Mouse (Mus musculus): ENCODE measurements at regions not wholly inside any gene's neighbourhood (a gene's known extent, or its start where the extent isn't known, plus 50 kb on each side); places are given as distances from the start of the nearest gene placed in this dataset.
"Not testable (repeated sequence)": the region's sequence is repeated elsewhere in the genome, so short reads cannot be mapped to it uniquely, and the experiment has no call there.

DNA sequence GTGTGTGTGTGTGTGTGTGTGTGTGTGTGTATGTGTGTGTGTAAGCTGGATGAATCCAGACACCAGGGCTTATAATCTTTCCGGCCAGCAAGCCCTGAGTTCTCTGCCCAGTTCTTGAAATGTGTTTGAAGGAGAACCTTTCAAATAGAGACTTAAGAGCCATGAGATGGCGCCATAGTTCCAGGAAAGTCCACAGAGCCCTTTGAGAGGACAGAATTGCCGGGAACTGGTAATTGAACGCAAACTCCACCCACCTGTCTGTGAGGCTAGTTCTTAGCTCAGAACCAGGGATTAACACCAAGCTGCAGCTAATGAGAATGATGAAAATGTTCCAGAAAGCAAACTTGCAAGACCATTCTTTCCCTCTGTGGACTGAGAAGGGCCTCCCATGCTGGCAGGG lies 72.2 kb downstream of the Trim42 start:
- peak; percentile 37 to 70 for DNase-seq (ENCODE audit: low spot score in 2 of 2)

DNA sequence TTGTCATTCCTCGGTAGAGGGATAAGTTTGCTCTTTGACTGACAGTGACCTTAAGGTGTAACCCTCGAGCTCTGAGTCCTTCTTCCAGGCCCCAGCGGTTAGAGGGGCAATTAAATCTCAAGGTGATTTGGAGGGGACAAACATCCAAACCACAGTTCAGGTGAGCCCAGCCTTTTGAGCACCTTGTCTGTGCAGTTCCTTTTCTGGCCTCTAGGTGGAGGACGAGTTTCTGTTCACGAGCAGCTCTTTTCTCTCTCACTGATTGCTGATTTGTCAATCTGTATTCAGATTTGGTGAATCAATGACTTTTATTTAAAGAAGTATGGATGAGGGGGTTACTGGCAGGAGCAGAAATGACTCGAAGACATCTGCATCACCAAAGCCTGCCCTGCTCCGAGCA lies 74.0 kb downstream of the Trim42 start:
- DNase-seq (ENCODE audit: low spot score in 2 of 2) = peak in 1 of 2 experiments; percentile 47

DNA sequence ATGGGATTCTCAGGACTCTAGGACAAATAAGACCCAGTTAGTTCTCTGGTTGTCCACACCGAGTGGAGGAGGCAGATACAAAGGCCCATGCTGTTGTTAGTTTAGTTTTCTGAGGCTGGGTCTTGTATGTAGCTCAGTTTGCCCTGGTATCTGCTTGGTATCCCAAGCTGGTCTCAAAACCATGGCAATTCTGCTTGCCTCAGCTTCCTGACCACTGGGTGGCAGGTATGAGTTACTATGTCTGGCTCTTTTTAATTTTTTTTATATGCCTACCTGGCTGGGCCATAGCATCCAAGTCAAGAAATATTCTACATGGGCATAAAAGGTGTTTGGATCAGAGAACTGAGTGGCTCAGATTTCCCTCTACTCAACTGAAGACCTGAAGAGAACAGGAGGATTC lies 77.9 kb downstream of the Trim42 start:
- no peak for DNase-seq (ENCODE audit: low spot score in 2 of 2)

DNA sequence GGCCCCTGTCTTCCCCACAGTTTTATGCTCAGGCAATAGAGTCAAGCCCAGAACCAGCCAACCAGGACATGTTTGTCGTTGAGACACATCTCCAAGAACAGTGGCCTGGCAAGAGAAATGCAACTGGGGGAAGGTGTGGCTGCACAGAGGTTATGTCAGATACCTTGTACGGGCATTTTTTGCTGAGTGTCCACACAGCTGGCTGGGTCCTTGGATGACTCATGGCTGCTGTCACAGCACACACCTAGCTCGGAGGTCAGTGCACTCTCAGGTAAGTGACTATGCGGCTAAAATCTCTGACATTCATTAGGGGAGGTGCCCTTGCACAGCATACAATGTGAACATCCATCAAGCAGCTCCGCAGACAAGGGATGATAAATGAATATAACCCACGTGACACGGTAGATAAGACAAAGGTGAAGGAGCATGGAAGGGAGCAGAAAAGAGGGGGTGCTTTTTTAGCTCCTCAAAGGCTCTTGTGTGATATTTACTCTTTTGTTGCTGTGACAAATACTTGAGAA lies 85.4 kb downstream of the Trim42 start:
- DNase-seq (ENCODE audit: low spot score in 2 of 2) = no peak

DNA sequence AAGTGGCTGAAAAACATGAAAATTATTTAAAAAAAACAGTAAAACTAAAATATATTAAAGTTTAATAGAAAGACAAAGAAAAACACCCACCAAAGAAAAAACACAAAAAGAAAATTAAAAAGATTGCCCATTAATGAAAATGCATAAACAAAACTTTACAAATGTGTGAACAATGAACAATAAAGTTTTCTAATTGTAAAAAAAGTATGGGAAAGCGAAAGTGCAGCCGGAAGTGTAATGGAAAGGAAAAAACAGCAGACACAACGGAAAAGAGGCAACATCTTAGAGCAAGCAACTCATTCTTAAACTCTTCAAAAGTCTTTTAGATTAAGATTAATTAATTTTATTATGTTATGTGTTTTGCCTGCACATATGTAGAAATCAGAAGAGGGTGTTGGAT lies 87.7 kb downstream of the Trim42 start:
- DNase-seq (ENCODE audit: low spot score in 2 of 2) = no peak

DNA sequence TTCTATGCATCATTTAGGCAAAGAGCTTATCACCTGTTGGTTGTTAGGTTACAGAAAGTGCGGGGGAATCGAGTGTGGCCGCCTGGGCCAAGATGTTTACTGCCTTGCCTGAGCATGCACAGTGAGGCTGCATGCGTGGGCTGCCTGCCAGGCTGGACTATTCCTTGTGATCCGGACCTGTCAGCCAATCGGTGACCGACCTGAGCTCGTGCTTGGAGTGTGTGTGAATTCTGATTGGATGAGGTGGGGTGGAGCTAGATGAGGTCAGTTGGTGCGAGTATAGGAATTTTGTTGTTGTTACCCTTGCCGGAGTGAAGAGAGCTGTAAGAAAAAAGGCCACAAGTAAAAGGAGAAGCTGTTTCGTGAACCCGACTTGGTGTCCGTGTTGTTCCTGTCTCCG lies 94.3 kb downstream of the Trim42 start:
- DNase-seq (ENCODE audit: low spot score in 2 of 2) = not testable (repeated sequence)

DNA sequence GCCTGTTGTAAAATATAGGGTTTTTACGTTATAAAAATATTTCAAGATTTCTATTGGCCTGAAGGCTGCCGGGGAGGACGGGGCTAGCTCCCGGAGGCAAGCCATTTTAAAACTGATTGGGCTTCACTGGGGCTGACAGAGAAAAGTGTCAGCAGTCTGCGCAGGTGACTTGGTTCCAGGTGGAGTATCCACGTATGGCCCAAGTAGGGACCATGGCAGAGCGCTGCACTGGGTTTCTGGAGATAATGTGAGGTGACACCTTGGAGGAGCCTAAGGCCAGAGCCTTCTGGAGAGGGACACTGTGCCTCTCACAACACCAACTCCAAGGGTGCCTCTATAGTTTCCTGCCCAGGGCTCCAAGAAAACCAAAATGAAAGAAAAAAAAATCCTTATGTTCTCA lies 95.9 kb downstream of the Trim42 start:
- no peak for DNase-seq (ENCODE audit: low spot score in 2 of 2)

DNA sequence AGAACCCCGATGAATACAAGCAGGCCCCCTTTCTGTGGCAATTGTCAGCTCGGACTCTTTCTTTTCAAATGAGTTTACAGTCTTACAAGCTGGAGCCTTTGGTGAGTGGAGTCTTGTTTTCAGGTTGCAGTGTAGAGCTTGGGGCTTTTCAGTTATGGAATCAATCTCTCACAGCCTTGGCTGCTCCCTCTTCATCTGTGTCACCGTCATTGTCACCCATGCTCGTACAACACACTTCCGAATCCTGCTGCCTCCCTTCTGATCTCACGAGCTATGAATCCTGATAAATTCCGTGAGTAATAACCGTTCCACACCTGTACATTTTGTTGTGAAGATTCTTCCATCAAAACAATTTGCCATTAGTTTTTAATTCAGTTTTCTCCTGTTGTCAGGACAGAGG lies 97.7 kb downstream of the Trim42 start:
- no peak for DNase-seq (ENCODE audit: low spot score in 2 of 2)

DNA sequence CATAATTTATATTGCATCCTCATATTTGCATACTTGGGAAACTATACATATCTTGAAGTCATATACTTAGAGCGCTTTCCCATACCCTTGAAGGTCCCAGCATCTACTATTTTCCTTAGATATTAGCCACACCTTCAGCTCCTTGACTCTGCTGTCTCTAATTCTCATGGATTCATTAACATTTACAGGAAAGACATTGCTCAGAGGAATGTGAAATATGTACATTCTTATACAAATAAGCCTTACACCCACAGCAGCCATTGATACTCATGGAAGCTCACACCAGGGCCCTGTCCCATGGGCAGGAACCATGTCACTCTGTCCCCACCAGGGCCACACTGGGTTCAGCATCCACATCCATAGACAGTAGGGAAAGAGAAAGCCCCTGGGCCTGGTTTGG lies 122.1 kb downstream of the Trim42 start:
- DNase-seq (ENCODE audit: low spot score in 2 of 2) = no peak

DNA sequence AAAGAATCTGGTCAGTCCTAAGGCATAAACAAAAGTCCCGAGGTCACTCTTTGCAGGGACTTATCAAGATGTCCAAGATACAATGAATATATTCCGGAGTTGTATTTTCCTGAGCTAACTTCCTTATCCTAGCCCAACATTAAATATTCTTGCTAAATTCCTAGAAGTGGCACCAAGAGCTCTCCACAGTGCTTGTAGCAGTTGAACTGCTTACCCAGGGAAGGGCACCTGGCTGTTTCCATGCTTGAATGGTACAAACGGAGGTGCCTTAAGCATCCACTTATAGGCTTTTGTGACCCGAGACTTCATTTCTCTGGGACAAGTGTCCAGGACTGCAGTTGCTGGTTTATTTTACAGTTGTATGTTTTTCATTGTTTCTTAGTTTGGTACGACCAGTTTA lies 115.1 kb upstream of the Slc25a36 start:
- DNase-seq (ENCODE audit: low spot score in 2 of 2) = no peak

DNA sequence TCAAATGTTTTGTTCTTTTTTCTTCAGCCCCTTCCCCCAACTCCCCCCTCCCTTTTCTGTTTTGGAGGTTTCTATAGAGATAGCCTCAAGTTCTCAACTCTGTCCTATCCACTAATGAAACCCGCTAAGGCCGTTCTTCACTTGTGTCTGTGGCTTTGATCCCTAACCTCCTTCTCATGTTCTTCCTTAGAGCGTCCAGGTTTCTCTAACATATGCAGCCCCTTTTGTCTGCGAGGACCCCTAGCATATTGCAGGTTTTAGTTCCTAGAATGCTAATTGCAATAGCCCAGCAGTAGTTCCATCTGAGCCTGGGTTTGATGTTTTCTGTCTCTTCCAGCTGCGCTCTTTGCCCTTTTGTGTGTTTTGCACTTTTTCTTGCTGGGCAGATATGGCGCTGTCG lies 113.6 kb upstream of the Slc25a36 start:
- DNase-seq (ENCODE audit: low spot score in 2 of 2) = no peak

DNA sequence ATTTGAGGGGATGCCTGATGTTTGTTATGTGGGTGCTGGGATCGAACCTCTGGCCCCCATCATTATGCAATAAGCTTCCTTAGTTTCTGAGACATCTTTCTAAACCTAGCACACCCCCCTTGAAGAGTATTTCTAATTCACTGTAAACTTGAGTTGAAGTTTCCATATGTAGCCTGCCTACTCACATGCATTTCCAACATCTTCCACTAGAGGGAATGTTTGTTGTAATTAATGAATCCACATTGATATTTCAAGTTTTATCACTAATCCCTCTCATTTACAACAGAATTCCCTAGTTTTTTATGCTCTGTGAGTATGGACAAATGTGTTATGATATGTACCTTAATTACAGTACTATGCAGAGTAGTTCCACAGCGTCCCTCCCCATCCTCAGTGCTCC lies 103.8 kb upstream of the Slc25a36 start:
- no peak for DNase-seq (ENCODE audit: low spot score in 2 of 2)

DNA sequence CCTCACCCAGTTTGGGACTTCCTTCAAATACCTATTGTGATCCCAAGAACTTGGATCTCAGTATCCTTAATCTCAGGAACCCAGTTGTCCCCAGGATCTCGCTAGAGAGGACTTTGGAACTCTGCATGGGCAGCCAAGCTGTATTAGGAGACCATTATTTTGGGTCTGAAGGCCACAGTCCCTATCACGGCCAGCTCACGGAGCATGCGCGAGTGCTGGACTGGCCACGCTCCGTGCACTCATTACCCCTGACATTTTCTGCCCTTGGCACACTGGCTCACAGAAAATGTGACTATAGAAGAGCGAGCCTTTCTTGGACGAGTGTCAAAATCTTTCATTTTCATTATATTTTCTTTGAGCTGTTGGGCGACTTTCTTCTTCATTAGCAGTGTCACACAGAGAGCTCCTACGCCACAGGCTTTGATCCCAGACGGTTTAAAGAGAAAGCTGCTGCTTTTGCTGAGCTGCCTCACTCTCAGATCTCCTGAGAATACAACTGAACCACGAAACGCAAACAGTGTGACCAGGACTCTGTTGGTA lies 79.4 kb upstream of the Slc25a36 start:
- no peak for DNase-seq (ENCODE audit: low spot score in 2 of 2)

DNA sequence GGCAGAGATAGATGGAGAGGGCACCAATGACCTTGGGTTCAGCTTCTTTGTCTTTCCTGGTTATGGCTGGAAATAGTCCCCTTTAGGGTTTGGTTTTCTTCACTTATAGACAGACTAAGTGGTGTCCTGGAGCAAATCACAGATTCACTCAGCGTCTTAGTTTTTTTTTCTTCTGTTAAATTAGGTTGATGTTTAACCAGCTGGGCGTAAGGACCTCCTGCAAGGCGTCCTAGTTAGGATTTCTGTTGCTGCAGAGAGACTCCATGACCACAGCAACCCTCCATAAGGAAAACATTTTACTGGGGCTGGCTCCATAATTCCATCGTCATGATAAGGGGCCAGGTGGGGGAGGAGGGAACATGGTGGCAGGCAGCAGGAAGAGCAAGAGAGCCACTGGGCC lies 78.7 kb upstream of the Slc25a36 start:
- DNase-seq (ENCODE audit: low spot score in 2 of 2) = no peak

DNA sequence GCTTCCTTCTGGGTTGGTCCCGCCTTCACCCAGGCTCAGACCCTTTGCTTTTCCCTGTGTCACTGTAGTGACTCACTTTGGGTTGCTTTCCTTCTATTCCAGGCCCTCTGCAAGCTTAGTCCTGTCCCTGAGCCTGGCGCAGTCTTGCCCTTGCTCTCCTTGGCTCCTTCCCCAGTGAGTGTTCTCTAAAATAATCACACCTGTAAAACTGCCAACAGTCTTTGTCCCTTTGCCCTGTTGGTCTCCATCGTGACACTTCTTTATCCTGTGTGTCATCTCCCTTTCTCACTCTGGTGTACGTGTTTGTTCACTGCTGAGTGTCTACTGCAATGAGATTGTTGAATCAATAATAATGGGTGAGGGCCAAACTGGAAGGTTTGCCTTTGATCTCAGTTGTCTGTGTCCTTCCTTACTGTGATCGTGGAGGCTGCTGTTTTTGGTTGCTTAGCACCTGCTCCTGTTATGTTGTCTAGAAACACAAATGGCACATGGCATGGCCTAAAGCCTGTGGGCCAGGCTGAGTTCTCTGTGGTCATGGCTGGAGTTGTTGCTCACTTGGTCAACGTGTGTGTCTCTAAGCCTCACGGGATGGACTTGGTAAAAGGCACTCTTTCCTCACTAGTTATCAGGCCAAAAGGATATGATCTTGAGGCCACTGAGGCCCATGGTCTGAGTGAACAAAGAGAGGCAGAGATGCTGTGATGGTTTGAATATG lies 77.8 kb upstream of the Slc25a36 start:
- DNase-seq (ENCODE audit: low spot score in 2 of 2) = no peak

DNA sequence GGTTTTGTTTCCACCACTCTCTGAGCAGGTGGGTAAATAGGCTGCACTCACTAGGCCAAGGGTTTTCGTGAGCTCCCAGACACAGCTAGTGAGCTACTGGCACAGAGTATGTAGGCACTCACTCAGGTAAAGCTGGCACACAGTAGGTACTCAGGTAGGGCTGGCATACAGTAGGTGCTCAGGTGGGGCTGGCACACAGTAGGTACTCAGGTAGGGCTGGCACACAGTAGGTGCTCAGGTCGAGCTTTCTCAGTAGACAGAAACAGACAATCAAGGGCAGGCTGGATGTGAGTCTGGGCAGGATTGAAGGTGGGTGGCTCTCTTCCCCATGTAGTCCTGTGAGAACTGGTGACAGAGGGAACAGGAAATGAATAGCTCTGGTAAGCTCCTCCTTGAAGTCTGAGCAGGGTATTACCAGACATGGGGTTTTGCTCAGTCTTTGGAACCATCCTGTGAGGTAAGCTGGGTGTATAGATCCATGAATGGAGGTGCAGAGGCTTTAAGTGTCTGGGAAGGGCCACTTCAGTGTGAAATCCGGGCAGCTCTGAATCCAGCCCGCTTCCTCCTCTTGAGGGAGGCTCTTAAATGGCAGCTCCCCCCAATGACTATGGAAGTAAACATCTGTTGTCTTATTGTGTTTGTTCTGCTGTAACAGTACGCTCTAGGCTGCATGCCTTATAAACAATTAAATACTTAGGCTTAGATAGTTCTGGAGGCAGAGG lies 62.4 kb upstream of the Slc25a36 start:
- no peak for DNase-seq (ENCODE audit: low spot score in 2 of 2)

DNA sequence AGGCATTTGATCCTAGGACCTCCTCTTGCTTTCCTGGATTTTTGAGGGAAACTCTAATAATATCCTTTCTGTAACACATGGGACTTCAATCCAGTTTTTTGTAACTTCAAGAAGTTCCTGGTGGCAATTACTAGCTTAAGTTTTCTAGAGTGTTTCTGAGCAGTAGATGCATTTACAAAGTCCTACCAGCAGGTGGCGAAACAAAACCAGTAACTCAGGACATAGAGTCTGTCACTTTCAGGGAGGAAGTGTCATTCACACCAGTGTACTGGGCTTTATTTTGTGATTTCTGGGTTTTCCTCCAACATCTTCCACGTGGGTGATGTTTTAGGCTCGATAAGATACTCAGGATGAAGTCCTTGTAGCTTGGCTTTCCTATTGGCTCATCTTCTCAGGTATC lies 61.1 kb upstream of the Slc25a36 start:
- peak in 1 of 2 experiments; percentile 44 for DNase-seq (ENCODE audit: low spot score in 2 of 2)

DNA sequence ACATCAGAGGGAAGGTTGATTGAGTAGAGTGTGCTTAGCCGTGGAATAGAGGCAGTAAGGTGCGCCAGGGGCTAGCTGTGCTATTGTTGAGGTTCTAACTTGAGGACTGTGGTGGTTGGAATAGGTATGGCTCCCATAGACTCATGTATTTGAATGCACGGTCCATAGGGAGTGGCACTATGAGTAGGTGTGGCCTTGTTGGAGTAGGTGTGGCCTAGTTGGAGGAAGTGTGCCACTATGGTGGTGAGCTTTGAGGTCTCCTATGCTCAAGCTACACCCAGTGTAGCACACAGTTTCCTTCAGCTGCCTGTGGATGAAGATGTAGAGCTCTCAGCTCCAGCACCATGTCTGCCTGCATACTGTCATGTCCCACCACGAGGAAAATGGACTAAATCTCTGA lies 60.5 kb upstream of the Slc25a36 start:
- DNase-seq (ENCODE audit: low spot score in 2 of 2) = no peak

DNA sequence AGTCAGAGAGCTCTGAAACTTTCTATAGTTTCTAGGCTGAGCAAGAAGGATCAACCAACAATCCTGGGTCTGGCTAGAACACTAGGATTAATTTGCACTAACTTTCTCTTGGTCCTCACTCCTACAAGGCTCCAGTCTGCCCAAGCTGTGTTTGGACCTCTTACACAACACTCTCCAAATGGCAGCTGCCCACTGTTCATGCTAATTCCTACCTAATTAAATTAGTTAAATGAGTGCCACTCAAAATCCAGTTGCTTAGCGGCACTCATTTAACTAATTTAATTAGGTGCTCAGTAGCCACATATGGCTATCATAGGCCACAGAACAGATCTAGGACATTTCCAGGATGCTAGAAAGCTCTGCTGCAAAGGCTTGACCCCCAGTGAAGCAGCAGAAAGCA lies 59.9 kb upstream of the Slc25a36 start:
- no peak for DNase-seq (ENCODE audit: low spot score in 2 of 2)

DNA sequence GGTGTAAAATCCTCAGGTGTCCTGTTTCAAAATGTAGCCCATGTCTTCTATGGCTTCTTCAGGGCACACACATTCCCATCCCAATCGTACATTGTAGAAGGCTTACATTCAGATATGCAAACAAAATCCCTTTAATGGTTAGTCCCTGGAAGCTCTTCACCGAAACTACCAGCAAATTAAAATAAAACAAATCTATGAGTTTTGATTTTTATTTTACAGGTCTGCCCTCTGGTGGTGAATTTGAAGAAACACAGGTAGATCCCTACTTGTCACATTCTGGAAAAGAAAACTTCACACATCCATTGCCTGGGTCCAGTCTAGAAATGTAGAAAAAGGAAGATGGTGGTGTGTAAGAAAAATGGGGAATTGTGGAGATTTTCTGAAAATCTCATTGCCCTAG lies 51.5 kb upstream of the Slc25a36 start:
- DNase-seq (ENCODE audit: low spot score in 2 of 2) = no peak

All from layer of hippocampus, adult 8-10 months (tissue).